24 mouse cellular contexts compared by ENCODE assay signal in genomic region chr17:86470160-86470559, GRCm38 (mm10). TPM values are rescaled to one million over a fixed set of nuclear protein-coding genes. Genes with fewer than 3 reads are reported as not detected.
DNase-seq lines count a peak whose midpoint lies in the region; ATAC-seq and TF ChIP-seq lines count a peak whose summit lies in the region.
"Had no signal": no experiment of that assay in that cellular context is flagged by ENCODE, and none has a peak within 500 bp of the region (broad histone marks: within the 10 kb centered on the region; RNA-seq: fewer than 3 reads in every experiment).

No protein-coding gene starts in this region.

- DNase-seq in heart, embryonic 10.5 days (ENCODE audit: low spot score) = no peak
- DNase-seq in heart, adult 18-20 months = no peak
- DNase-seq in liver, adult 2 months (ENCODE audit: extremely low read depth, low read depth, low spot score) = peak; percentile 82
- no peak for DNase-seq in liver, embryonic 11.5 days (ENCODE audit: low spot score)
- peak; percentile 59 for DNase-seq in testis, postnatal 14 days (ENCODE audit: low spot score)
- no peak for DNase-seq in testis, postnatal 10 days (ENCODE audit: low spot score)
- no peak for DNase-seq in CH12.LX (ENCODE audit: extremely low read depth)
- DNase-seq: adrenal gland, adult 8-10 months; adrenal gland, postnatal 14 days; adrenal gland, postnatal 36 days; cerebellum, adult 11-12 months; cerebellum, adult 2 months; cerebellum, adult 9-10 months; cerebellum, postnatal 10 days; cerebellum, postnatal 25 days had no signal

- TF ChIP-seq POLR2A in liver, adult 2 months (IDR thresholded peaks at IDR 0.05; ENCODE audit: extremely low read depth, insufficient read depth, low read length) = no peak
- TF ChIP-seq POLR2A in CH12.LX (IDR thresholded peaks at IDR 0.05; ENCODE audit: low read depth, low read length) = no peak

- dilution Hi-C loops in CH12.LX (cut with MboI; ENCODE audit: extremely low pct_ligation_motif_present, extremely low pct_unique_long_range_greater_than_20kb, low sequenced_read_pairs) = no loop called here

- H3K36me3 ChIP-seq in heart, embryonic 10.5 days = no peaks in the 10 kb centered on the region
- H3K36me3 ChIP-seq in liver, adult 2 months (ENCODE audit: control insufficient read depth, insufficient read depth, low read length) = no peaks in the 10 kb centered on the region
- H3K36me3 ChIP-seq in liver, embryonic 11.5 days (ENCODE audit: control insufficient read depth, insufficient read depth, low read length) = no peaks in the 10 kb centered on the region
- H3K36me3 ChIP-seq in CH12.LX (replicated peaks in 1 of 2; ENCODE audit: control insufficient read depth in 1 of 2, insufficient read depth in 1 of 2, low read length in 1 of 2) = peaks cover 0 to 7% of the 10 kb centered on the region in 2 experiments
- H3K36me3 ChIP-seq in midbrain, embryonic 13.5 days = no peaks in the 10 kb centered on the region
- H3K36me3 ChIP-seq: embryonic facial prominence, embryonic 10.5 days; embryonic facial prominence, embryonic 12.5 days; forebrain, embryonic 15.5 days; G1E had no signal

- no peak for ATAC-seq in liver, embryonic 11.5 days (replicated peaks; ENCODE audit: low FRiP score)
- ATAC-seq in midbrain, embryonic 13.5 days = no peak
- ATAC-seq: activated CD4-positive, CD25-positive, alpha-beta regulatory T cell, adult 4 months; forebrain, embryonic 13.5 days; forebrain, embryonic 15.5 days; Patski had no signal

- no peak overlapping the region for H3K4me3 ChIP-seq in heart, embryonic 10.5 days
- H3K4me3 ChIP-seq in liver, adult 2 months (ENCODE audit: insufficient read depth, low read depth, low read length) = no peak overlapping the region
- no peak overlapping the region for H3K4me3 ChIP-seq in liver, embryonic 11.5 days (ENCODE audit: low read depth, low read length)
- H3K4me3 ChIP-seq in CH12.LX (replicated peaks in 1 of 3; ENCODE audit: low read depth in 2 of 3, low read length in 2 of 3, poor library complexity in 1 of 3) = peak overlapping the region in 1 of 3 experiments; percentile 19
- H3K4me3 ChIP-seq in midbrain, embryonic 13.5 days (replicated peaks) = no peak overlapping the region
- H3K4me3 ChIP-seq: embryonic facial prominence, embryonic 10.5 days; embryonic facial prominence, embryonic 12.5 days; forebrain, embryonic 13.5 days; forebrain, embryonic 15.5 days had no signal

- no peaks in the 10 kb centered on the region for H3K9me3 ChIP-seq in heart, embryonic 10.5 days
- H3K9me3 ChIP-seq in liver, embryonic 11.5 days (ENCODE audit: control insufficient read depth, low read length) = no peaks in the 10 kb centered on the region
- no peaks in the 10 kb centered on the region for H3K9me3 ChIP-seq in CH12.LX (replicated peaks; ENCODE audit: low read length)
- H3K9me3 ChIP-seq in midbrain, embryonic 13.5 days = no peaks in the 10 kb centered on the region
- H3K9me3 ChIP-seq: embryonic facial prominence, embryonic 10.5 days; embryonic facial prominence, embryonic 12.5 days; forebrain, embryonic 13.5 days; forebrain, embryonic 15.5 days had no signal

- H3K4me2 ChIP-seq in liver, embryonic 11.5 days = no peak overlapping the region
- 0 out of 2 replicates have a peak overlapping the region, but pooled peaks have one; percentile 47 for H3K4me2 ChIP-seq in CH12.LX (ENCODE audit: insufficient read depth, low read depth, poor library complexity, severe bottlenecking)
- H3K4me2 ChIP-seq in midbrain, embryonic 13.5 days (replicated peaks) = no peak overlapping the region
- H3K4me2 ChIP-seq: embryonic facial prominence, embryonic 12.5 days; forebrain, embryonic 13.5 days; forebrain, embryonic 15.5 days had no signal

- H3K4me1 ChIP-seq in heart, embryonic 10.5 days = peaks cover 62% of the 10 kb centered on the region
- H3K4me1 ChIP-seq in liver, adult 2 months (ENCODE audit: control insufficient read depth, insufficient read depth, low read length) = peaks cover 5% of the 10 kb centered on the region; the same call in 1 of the 2 replicates
- H3K4me1 ChIP-seq in liver, embryonic 11.5 days (replicated peaks; ENCODE audit: control insufficient read depth, insufficient read depth, low read length) = no peaks in the 10 kb centered on the region; the same call in 1 of the 2 replicates
- H3K4me1 ChIP-seq in CH12.LX (ENCODE audit: control insufficient read depth in 1 of 2, insufficient read depth in 2 of 2) = peaks cover 37 to 75% of the 10 kb centered on the region in 2 experiments
- peaks cover 35% of the 10 kb centered on the region for H3K4me1 ChIP-seq in midbrain, embryonic 13.5 days (replicated peaks)

- no peak for TF ChIP-seq CTCF in liver, adult 2 months (IDR thresholded peaks at IDR 0.05; ENCODE audit: low read depth, low read length)
- TF ChIP-seq CTCF in CH12.LX (conservative IDR thresholded peaks at IDR 0.05 in 1 of 2, IDR thresholded peaks at IDR 0.05 in 1 of 2; ENCODE audit: low read depth in 2 of 2, low read length in 2 of 2) = no peak

- WGBS in heart, embryonic 10.5 days = 84% methylated on average over 5 of the region's 5 CpGs
- WGBS in liver, adult 2 months = 20% methylated on average over 5 of the region's 5 CpGs
- 81% methylated on average over 5 of the region's 5 CpGs for WGBS in liver, embryonic 11.5 days
- WGBS in midbrain, embryonic 13.5 days = 95% methylated on average over 5 of the region's 5 CpGs

- no peak overlapping the region for H3K9ac ChIP-seq in liver, adult 2 months (ENCODE audit: low read depth, low read length)
- H3K9ac ChIP-seq in liver, embryonic 11.5 days (ENCODE audit: low read depth, low read length) = no peak overlapping the region
- peak overlapping the region; percentile 61 for H3K9ac ChIP-seq in CH12.LX (ENCODE audit: insufficient read depth, low read depth)
- no peak overlapping the region for H3K9ac ChIP-seq in midbrain, embryonic 13.5 days (replicated peaks)
- H3K9ac ChIP-seq: embryonic facial prominence, embryonic 12.5 days; forebrain, embryonic 13.5 days; forebrain, embryonic 15.5 days had no signal

- no peaks in the 10 kb centered on the region for H3K27me3 ChIP-seq in heart, embryonic 10.5 days (ENCODE audit: insufficient read depth, poor library complexity, severe bottlenecking)
- H3K27me3 ChIP-seq in liver, adult 2 months (ENCODE audit: control insufficient read depth, insufficient read depth, low read length) = no peaks in the 10 kb centered on the region
- H3K27me3 ChIP-seq in liver, embryonic 11.5 days (replicated peaks; ENCODE audit: control insufficient read depth, insufficient read depth, low read length) = no peaks in the 10 kb centered on the region
- no peaks in the 10 kb centered on the region for H3K27me3 ChIP-seq in CH12.LX (replicated peaks)
- peaks cover 46% of the 10 kb centered on the region for H3K27me3 ChIP-seq in midbrain, embryonic 13.5 days
- H3K27me3 ChIP-seq: embryonic facial prominence, embryonic 12.5 days; forebrain, embryonic 15.5 days; Patski had no signal

- in situ Hi-C loops in CH12.LX (cut with MboI; ENCODE audit: low pct_ligation_motif_present, low pct_unique_long_range_greater_than_20kb, low sequenced_read_pairs) = loop anchor here (25.0 kb wide), 1 partner anchor 808 kb away; no protein-coding TSS in a partner anchor

- TF ChIP-seq EP300 in CH12.LX (IDR thresholded peaks at IDR 0.05; ENCODE audit: low read length) = no peak

- H3K79me2 ChIP-seq in liver, adult 2 months (ENCODE audit: control insufficient read depth, insufficient read depth, low read length) = no peaks in the 10 kb centered on the region
- H3K79me2 ChIP-seq in CH12.LX (replicated peaks; ENCODE audit: control insufficient read depth, extremely low read depth, insufficient read depth, poor library complexity, severe bottlenecking) = no peaks in the 10 kb centered on the region; the same call in 1 of the 2 replicates

- peak overlapping the region; percentile 10; the same call in 1 of the 2 replicates for H3K27ac ChIP-seq in heart, embryonic 10.5 days
- H3K27ac ChIP-seq in liver, adult 2 months (replicated peaks; ENCODE audit: insufficient read depth, low read depth, low read length) = peak overlapping the region; percentile 1; the same call in 1 of the 2 replicates
- no peak overlapping the region for H3K27ac ChIP-seq in liver, embryonic 11.5 days (ENCODE audit: low read depth, low read length)
- H3K27ac ChIP-seq in CH12.LX (ENCODE audit: insufficient read depth, low read depth) = peak overlapping the region; percentile 77
- H3K27ac ChIP-seq in midbrain, embryonic 13.5 days = no peak overlapping the region
- H3K27ac ChIP-seq: embryonic facial prominence, embryonic 10.5 days; embryonic facial prominence, embryonic 12.5 days; forebrain, embryonic 13.5 days; forebrain, embryonic 15.5 days had no signal

- TF ChIP-seq RAD21 in CH12.LX (IDR thresholded peaks at IDR 0.05; ENCODE audit: low read depth, low read length) = no peak

TF ChIP-seq in CH12.LX, 34 proteins besides CTCF, POLR2A, EP300 and RAD21:
- TF ChIP-seq USF2 (conservative IDR thresholded peaks at IDR 0.05; ENCODE audit: low read depth, low read length) = no peak
- no peak for TF ChIP-seq TCF12 (IDR thresholded peaks at IDR 0.05; ENCODE audit: low read depth, low read length)
- TF ChIP-seq MYC (IDR thresholded peaks at IDR 0.05; ENCODE audit: low read depth, low read length) = no peak
TF ChIP-seq in CH12.LX: peak in this region for 0.

RNA-seq across cellular contexts. Expression of gene Gm10309, which starts 34.9 kb away (rescaled TPM):
- polyA plus RNA-seq in heart, embryonic 10.5 days (2016; fragmentation: Nextera tagmentation; extraction: Ambion mirVana) = 0.38 and 0.44 TPM in 2 replicates
- under 1 TPM in 1 of 2 experiments, not detected in 1; 0.13 TPM for total RNA-seq in heart, adult 18-20 months (2021)
- 0.07 TPM in 1 of 2 replicates, not detected in the other for total RNA-seq in liver, adult 2 months (2014; rRNA removed)
- not detected in 2 replicates for polyA plus RNA-seq in liver, adult 2 months (2012; rRNA removed)
- polyA plus RNA-seq in liver, embryonic 11.5 days (2014; fragmentation: Nextera tagmentation; extraction: Ambion mirVana) = 0.09 and 0.11 TPM in 2 replicates
- 0.17 and 0.25 TPM in 2 replicates for total RNA-seq in CH12.LX (2012; rRNA removed)
- total RNA-seq in CH12.LX (2014; rRNA removed) = not detected in 2 replicates
- 0.20 and 0.53 TPM in 2 replicates for polyA plus RNA-seq in CH12.LX (2012; ENCODE audit: insufficient read length, low read depth)
- 0.19 and 0.38 TPM in 2 replicates for polyA plus RNA-seq in midbrain, embryonic 13.5 days (2015; fragmentation: Nextera tagmentation; extraction: Ambion mirVana)
- total RNA-seq: adrenal gland, postnatal 14 days; adrenal gland, postnatal 36 days had no signal
- polyA plus RNA-seq: cerebellum, adult 2 months; cortical plate, adult 2 months; G1E; Patski had no signal

Comparison
In these comparisons a context has a peak if more than half of its experiments do, and no peak if none do; other contexts are left out.
1. DNase-seq: peak in liver, adult 2 months (single experiment) and testis, postnatal 14 days (single experiment); none in heart, embryonic 10.5 days (single experiment), heart, adult 18-20 months (0 of 2), liver, embryonic 11.5 days (single experiment), testis, postnatal 10 days (single experiment) and CH12.LX (single experiment).
2. H3K27ac ChIP-seq: peak in heart, embryonic 10.5 days (single experiment), liver, adult 2 months (single experiment) and CH12.LX (single experiment); none in liver, embryonic 11.5 days (single experiment) and midbrain, embryonic 13.5 days (single experiment).